Mouse (Mus musculus): ENCODE data around the gene Pgbd5.

DNA sequence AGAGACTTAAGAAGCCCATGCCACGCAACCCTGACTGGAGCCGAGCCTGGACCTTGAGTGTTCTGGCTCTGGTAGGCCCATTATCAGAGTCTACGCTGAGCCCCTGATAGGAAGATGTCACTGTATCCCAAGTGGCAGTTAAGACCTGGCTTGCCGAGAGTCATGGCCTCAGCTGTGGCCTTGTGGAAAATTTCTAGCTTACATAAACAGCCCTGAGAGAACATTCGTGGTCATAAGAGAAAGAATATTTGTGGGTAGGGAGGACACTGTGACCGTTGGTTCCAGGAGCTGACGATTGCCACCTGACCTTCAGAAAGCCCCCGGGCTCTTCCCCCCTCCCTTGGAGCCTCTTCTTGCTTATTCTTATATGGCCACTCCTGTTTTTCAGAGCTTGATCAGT, 40.9 kb upstream of the Pgbd5 start:
- TF ChIP-seq TAL1 (IDR thresholded peaks at IDR 0.05; ENCODE audit: low read length): no peak
- TF ChIP-seq GATA1 (IDR thresholded peaks at IDR 0.05; ENCODE audit: low read length): no peak
